Mouse (Mus musculus): ENCODE measurements around the gene Cd72.
"Not testable (repeated sequence)": the region's sequence is repeated elsewhere in the genome, so short reads cannot be mapped to it uniquely, and the experiment has no call there.

The Cd72 gene

DNA sequence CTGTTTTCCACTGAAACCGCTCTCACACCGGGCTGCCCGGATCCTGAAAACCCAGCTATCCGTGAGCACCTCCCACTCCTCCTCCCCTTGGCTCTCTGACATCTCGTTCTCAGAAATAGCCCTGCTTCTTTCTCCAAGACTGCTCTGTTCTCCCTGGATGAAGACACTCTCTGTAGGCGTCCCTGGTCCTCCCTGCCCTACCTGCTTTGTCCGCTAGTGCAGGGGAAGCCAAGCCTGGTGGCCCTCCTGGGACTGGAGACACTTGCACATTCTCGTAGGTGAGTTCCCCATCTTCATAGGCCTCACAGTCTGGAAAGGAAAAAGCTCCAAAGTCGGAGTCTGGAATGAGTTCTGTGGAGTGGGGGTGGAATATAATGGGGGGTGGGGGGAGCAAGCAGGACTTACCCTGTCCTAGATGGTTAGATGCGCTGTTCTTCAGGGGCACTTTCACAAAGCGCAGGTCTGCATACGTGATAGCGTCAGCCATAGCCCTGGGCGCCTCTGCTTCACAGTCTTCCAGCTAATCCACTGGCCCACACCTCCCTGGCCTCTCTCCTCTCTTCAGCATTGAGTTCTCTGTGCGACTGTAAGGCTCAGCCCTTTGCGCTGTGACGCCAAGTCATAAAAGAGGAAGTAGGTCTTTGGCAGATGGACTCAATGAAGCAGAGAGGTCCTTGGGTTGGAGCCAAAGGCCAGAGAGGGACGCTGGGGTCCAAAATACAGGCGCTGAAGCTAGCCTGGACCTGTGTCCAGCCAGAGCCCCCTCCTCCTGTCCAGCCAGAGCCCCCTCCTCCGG is at the start of gene Cd72:
Gene Cd72 (minus strand): TSS at position 588 of the 796 bp plus-strand sequence.
- no peak for DNase-seq (ENCODE audit: low read depth, low spot score)

DNA sequence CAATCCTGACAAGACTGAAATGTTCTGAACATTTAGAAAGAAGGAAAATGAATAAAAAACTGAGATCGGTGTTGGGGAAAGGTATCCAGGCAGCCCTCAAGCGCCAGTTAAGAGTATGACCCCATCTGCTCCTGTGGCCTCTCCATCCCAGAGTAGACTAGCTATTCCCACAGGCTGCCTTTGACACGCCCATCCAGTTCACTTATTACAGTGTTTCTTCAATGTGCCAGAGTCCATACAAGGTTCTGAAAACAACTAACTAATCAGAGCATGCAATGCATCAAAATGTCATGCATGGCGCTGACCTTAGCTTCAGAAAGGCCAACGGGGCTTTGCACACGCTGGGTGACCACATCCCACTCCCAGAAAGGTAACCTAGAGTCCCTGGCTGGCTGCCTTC is 49.1 kb upstream of the Cd72 start:
- DNase-seq (ENCODE audit: low read depth, low spot score): no peak

DNA sequence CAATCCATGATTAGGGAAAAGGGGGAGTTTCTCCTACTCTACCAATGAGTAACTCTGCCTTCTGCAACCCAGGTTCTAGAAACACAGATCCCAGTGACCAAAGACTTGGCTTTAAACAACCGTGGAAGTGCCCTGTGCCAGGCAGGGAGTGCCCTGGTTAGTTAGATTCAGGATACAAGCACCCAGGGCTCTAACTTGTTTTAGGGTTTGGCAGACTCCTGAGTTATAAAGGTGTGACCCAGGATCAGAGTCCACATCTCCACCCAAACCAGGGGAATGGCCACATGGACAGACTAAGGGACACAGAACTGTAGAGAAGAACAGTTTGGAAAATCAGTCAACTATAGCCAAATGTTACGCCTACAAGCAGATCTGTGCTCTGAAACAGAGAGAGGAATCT is 48.6 kb upstream of the Cd72 start:
- DNase-seq (ENCODE audit: low read depth, low spot score): no peak

DNA sequence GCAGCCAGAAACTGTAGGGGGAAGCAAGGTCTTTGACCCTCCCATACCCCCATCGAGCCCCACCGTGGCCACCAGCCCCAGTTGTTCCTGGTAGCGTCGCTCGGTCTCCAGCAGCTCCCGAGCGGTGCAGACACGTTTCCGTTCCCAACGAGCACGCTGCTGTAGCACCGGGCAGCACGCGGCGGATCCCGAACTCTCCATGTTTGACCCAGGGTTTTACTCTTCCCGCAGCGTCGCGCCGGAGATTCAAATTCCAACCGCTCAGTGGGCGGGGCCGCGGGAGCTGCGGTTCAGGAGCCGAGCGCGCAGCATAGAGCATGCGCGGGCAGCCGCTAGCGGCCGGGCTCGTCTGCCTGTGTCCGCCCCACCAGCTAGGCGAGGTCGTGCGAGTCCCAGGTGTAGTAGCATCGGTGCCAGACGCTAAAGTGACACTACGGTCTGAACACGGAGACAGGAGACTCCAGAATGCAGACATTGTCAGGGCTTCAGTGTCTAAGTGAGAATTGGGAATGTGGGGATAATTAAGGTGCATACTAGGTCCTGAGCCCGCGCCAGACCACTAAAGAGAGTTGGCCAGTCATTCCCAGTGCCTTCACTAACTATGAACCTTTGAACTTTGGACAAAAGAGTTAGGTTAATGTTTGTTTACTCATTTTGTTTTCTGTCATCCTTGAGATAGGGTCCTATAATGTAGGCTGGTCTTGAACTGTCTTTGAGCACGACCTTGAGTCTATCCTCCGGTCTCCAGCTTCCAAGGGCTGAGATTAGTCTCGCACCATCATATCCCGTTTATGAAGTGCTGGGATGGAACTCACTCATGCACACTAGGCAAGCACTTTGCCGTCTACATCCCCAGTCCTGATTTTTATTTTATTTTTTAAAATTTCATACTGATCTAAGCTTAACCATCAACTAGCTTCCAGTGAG is 45.2 kb upstream of the Cd72 start, which contains the start of gene Arhgef39:
Gene Arhgef39 (minus strand): TSS at position 289 of the 927 bp plus-strand sequence.
- peak; percentile 87 for DNase-seq (ENCODE audit: low read depth, low spot score)

DNA sequence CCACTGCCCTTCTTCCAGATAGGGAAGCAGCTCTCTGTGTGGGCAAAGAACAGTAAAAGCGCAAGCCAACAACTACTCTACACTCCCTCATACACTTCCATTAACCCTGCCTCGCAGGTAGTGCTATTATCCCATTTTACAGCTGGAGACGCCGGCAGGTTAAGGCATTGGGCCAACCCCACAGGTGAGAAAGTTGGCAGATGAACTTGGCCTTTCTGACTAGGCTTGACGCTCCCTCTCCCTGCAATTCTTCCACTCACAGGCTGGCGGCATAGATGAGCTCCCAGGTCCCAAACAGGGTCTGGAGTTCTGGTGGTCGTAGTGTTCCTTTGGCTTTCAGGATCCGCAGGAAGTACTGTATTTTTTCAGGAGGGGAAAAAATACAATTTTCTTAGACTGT is 44.6 kb upstream of the Cd72 start:
- DNase-seq (ENCODE audit: low read depth, low spot score): peak; percentile 60

DNA sequence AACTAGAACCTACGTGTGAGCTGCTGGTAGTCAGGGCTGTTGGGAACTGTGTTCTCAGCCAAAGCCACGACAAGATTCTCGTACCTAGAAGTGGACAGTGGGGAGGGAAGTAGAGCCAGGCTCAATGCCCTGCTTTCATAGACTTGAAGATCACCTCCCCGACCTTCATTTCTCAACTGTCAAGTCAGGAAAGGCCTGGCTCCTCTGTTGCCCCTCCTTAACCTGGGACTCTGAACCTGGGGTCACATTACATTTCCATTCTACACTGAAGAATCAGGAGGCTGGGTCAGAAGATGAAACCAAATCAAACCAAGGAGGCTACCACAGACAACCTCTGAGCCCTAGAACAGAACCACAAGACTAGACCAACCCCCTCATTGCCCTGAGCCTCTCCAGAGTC is 43.5 kb upstream of the Cd72 start:
- no peak for DNase-seq (ENCODE audit: low read depth, low spot score)

DNA sequence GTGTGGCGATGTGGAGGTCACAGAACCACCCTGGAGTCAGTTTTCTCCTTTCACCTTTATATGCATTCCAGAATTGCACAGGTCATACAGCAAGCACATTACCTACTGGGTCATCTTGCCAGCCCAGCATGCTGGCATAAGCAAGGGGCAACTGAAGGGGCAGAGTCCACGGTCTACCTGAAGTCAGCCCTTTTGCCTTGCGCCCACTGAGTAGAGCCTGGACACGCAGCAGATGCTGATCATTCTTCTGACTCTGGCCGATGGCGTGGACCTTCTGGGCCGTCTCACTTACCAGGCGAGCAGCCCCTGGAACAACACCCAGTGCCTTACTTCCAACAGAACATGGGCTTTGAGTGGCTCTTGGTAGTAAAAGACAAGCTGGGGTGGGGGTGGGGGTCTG is 43.0 kb upstream of the Cd72 start:
- no peak for DNase-seq (ENCODE audit: low read depth, low spot score)

DNA sequence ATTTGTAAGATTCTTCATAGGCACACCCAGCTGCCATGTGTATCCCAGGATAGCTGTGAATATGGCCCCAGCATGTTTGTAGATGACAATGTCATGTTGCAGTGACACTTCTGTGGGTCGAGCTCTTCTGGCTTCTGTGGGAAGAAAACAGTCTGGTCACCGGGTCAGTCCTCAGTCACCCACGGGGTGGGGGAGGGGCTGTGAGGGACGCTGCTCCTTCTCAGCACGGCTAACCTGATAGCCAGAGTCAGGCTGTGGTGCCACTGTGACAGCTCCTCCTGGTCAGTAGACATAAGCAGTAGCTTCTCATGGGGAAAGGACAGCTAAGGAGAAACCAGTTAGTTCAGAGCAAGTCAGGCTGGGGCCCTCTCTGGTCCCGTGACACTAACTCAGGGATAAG is 42.2 kb upstream of the Cd72 start:
- DNase-seq (ENCODE audit: low read depth, low spot score): no peak

DNA sequence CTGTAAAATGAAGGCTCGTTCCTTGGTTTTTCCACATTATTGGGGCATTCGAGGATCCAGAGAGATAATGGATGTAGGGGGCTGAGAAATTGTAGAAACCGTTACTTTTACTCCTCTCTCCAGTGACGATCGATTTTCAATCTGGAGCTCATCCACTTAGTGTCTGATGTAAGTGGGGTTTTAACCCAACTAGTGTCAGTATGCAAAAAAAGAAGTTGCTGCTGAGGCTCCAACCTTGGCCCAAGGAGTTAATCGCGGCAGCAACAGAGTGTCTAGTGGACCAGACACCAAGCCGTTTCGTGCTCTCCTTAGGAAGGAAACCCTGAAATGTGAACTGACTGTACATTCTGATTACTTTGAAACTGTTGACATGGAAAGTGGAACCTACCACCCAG is 39.4 kb upstream of the Cd72 start:
- DNase-seq (ENCODE audit: low read depth, low spot score): peak; percentile 37

DNA sequence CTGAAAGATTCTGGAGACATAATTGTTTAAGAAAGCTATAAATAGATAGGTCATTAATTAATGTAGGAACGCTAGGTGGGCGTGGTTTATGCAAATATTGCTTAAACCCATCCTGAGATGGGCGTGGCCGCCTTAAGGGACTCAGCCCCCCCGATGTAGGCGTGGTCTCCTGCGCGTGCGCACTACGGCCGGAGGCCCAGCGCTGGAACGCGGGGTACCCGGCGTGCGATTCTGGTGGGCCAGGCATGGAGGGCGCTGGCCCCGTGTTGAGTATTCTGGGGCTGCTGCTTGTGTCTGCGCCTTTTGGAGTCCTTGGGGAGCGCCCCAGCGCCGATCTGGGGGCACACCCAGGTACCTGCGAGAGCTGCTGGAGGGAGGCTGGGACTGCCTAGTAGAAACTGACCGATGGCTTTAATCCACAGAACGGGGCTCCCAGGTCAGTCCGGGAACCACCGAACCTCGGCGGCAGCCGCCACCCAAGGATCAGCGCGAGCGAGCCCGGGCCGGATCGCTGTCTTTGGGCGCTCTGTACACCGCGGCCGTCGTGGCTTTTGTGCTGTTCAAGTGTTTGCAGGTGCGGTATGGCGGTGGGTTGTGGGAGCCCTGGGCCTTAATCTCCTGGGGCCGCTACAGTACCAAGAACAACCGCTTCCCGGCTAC is 38.9 kb upstream of the Cd72 start:
- DNase-seq (ENCODE audit: low read depth, low spot score): peak; percentile 88

DNA sequence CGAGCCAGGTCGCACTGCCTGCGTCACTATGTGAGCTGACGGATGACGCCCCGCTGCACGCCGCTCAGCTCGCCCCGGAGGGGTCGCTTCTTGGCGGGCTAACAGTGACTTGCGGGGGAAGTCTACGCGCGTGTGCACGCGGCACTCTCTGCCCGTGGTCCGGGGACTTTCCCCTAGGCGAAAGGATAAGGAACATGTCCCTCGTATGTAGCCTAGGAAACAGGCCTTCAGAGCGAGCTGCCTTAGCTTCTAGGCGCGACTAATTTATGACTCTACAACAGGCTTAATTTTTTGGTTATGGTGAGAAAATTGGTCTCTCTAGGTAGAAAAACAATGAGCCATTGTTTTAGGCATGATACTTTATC is 38.4 kb upstream of the Cd72 start, which contains the start of gene Ccdc107:
Gene Ccdc107 (plus strand): TSS at position 80 of the 365 bp plus-strand sequence.
- DNase-seq (ENCODE audit: low read depth, low spot score): peak; percentile 93

DNA sequence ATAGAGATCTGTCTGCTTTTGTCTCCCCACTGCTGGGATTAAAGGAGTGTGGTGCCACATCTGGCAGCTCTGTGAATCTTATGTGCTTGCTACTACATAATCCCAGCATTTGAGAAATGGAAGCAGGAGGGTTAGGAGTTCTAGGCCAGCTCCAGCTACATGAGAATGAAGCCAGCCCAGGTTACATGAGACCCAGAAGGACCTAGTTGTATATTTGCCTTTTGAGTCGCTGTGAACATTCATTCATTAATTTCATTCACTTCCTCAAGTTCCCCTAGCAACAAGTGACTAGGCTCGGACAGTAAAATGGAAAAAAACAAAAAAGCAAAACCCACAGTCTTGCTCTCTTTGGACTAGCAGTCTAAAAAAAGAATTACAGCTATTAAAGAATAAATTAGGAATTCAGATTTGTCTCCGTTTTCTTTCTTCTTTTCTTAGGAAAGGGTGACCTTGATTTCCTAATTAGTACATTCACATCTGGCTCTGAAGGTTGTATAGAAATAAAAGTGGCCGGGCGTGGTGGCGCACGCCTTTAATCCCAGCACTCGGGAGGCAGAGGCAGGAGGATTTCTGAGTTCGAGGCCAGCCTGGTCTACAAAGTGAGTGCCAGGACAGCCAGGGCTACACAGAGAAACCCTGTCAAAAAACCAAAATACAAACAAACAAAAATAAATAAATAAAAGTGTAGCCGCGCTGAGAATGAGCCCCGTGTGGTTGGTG is 37.8 kb upstream of the Cd72 start:
- peak; percentile 39 for DNase-seq (ENCODE audit: low read depth, low spot score)

DNA sequence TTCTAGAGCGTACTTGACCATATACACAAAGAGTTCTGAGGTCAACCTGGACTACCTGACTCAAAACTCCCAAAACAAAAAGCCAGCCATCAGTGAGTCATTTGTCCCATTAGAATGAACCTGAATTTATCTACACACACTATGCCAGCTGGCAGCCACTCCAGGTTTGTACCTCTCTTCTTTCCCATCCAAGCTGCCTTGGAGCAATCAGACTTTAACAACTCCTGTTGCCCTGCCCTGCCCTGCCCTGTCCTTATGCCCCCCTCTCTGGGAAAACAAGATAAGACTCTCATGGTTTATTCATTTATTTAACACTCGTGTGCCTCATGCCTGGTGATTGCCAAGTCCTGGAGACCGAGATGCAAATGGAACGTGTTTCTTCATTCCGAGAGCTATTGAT is 36.4 kb upstream of the Cd72 start:
- DNase-seq (ENCODE audit: low read depth, low spot score): no peak

DNA sequence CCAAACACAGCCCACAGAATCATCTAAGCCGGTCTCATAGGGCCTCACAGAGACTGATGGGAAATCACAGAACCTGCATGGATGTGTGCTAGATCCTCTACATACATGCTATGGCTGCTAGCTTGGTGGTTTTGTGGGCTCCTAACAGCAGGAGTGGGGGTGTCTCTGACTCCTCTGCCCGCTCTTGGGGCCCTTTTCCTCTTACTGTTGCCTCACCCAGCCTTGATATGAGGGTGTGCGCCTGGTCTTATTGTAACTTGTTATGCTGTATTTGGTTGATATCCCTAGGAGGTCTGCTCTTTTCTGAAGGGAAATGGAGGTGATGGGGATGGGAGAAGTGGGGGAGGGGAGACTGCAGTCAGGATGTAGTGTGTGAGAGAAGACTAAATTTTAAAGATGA is 35.2 kb upstream of the Cd72 start:
- no peak for DNase-seq (ENCODE audit: low read depth, low spot score)

DNA sequence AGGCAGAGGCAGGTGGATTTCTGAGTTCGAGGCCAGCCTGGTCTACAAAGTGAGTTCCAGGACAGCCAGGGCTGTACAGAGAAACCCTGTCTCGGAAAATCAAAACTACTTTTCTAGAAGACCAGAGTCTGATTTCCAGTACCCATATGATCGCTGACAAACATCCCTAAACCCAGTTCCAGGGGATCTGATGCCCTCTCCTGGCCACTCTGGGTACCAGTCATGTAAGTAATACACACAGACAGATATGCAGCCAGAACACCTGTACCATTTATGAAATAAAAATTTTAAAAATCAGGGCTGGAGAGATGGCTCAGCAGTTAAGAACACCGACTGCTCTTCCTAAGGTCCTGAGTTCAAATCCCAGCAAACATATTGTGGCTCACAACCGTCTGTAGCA is 31.2 kb upstream of the Cd72 start:
- not testable (repeated sequence) for DNase-seq (ENCODE audit: low read depth, low spot score)

DNA sequence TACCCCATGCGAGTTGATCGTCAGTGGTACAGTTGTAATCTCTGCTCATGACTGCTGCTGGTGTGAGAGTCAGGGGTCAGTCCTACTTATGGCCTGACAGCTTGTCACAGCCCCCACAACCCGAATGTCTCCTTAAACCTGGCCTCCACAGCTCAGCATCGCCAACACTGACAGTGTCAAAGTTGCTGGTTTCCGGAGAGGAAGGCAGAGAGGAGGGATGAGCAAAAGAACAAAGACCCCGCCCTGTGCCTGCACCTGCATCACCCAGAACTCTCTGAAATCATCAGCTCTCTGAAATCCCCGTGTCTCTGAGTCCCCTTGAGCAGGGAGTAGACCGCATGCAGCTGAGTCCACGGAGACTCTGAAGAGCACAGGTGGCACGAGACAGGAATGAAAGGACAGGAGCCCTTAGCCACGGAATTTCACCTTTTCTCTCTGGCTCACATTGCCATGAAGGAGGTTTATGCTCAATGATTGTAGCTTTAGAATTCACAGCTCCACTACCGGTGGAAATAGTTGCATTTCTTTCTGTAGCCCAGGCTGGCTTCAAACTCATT is 29.2 kb upstream of the Cd72 start, which contains the start of gene Sit1:
Gene Sit1 (minus strand): TSS at position 200 of the 557 bp plus-strand sequence.
- no peak for DNase-seq (ENCODE audit: low read depth, low spot score)

DNA sequence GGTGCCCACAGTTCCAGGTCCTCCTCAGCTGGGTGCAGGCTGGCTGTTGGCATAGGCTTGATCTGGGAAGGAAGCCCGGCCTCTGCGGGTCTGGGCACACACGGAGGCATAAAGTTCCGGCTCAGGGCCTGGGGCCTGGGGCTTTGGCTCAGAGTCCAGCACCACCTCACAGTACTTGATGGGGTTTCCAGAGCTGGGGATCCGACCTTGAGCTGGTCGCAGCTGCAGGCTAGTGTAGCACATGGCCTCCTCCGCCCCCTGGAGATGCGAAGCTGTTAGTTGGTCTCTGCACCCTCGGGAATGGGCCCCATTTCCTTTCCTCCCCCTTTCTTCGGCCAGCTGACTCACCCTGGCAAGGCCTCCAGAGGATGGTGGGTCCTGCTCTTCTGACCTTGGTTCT is 28.2 kb upstream of the Cd72 start:
- no peak for DNase-seq (ENCODE audit: low read depth, low spot score)

DNA sequence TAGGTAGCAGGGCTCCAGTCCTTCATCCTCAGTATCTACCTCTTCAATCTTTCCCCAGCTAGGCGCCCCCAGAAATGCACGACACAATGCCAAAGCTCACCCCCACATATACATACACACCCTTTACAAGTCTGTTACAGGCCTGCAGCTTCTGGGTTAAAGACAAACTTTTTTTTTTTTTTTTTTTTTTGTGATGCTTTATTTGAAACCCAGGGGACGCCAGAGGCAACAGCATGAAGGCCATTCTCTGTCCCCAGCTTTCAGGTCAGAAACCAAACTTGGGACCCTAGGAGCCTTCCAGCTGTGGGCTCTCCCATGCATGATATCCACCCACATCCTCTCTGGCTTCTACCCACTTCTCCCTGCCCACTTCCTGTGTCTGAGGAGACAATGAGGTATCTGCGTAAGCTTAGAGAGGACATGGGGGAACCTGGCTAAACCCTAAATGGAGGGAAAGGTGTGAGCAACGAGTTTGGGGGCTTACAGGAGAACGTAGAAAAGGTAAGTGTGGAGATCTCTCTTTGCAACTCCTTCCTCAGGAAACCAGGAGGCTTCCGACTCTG is 27.5 kb upstream of the Cd72 start:
- no peak for DNase-seq (ENCODE audit: low read depth, low spot score)

DNA sequence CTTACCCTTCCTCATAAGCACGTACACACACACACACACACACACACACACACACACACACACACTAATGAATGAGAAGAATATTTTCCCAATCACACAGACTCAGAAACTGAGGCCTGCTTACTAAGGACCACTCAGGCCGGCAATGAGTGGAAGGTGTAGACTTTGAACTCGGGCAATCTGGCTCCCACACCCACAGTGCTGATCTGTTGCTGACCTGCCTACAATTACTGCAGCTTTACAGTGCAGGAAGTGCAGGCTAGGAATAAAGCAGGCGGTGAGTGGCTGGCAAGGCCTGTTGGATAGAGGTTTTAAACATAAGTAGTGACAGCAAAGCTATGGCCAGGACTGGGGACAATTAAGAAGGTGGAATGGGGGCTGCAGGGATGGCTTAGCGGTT is 26.6 kb upstream of the Cd72 start:
- no peak for DNase-seq (ENCODE audit: low read depth, low spot score)

DNA sequence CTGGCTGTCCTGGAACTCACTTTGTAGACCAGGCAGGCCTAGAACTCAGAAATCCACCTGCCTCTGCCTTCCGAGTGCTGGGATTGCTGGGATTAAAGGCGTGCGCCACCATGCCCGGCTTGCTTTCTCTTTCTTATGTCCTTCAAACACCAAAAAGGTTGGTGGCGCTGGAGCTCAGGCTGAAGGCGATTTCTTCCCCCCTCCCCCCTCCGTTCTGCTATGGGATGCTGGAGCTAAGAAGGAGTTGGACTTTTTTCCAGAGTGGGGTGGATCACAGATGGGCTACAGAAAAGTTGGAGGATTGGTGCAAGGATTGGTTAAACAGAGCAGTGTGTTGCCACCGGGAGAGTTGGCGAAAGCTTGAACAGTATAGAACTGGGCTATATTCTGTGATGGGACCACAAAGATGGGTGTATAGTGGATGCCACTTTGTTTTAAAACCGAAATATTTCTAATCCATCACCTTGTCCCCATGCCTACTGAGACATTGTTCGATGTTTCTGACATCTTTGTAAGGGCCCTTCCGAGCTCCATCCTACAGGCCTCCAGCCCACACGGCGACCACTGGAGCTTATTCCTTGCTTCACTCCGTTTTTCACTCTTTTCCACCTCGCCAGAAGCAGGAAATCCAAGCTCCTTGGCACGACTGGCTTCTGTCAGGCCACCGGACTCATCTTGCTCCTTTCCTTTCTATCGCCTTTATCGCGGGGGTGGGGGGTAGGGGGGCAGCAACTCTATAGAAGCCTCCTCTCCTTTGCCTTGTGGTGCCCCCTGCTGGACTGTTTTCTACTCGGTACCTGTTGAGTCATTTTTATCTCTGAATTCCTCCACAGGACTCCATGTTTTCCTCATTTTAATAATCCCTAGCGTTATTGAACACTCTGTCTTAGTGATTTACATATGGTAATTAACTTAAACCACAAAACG is 24.7 kb upstream of the Cd72 start:
- peak; percentile 58 for DNase-seq (ENCODE audit: low read depth, low spot score)

Measured in 3T3-L1 (cell line).